In genomic region chr8:113953721-113954120, GRCm38 (mm10) we compare ENCODE assay signal across 33 mouse cellular contexts.
A peak's percentile ranks its signal among the peaks of the same experiment; 100 is the strongest.
DNase-seq lines count a peak whose midpoint lies in the region; ATAC-seq lines count a peak whose summit lies in the region.
"Had no signal": no experiment of that assay in that cellular context is flagged by ENCODE, and none has a peak within 500 bp of the region (broad histone marks: within the 10 kb centered on the region; RNA-seq: fewer than 3 reads in every experiment).

No protein-coding gene starts in this region.

- no peaks in the 10 kb centered on the region for H3K4me1 ChIP-seq in forebrain, embryonic 14.5 days (ENCODE audit: control insufficient read depth, insufficient read depth, low read length)
- H3K4me1 ChIP-seq in forebrain, embryonic 16.5 days (replicated peaks; ENCODE audit: control insufficient read depth, insufficient read depth, low read length), result no peaks in the 10 kb centered on the region
- H3K4me1 ChIP-seq: embryonic facial prominence, embryonic 15.5 days; forebrain, embryonic 13.5 days; heart, embryonic 13.5 days; hindbrain, embryonic 15.5 days; neural tube, embryonic 15.5 days; stomach, embryonic 15.5 days had no signal

- H3K36me3 ChIP-seq in forebrain, embryonic 14.5 days (ENCODE audit: control insufficient read depth, insufficient read depth, low read length), result no peaks in the 10 kb centered on the region
- H3K36me3 ChIP-seq in forebrain, embryonic 16.5 days (ENCODE audit: control insufficient read depth, insufficient read depth), result no peaks in the 10 kb centered on the region
- H3K36me3 ChIP-seq: embryonic facial prominence, embryonic 10.5 days; embryonic facial prominence, embryonic 15.5 days; heart, embryonic 13.5 days; hindbrain, embryonic 15.5 days; kidney, embryonic 15.5 days; neural tube, embryonic 15.5 days; stomach, embryonic 15.5 days had no signal

- peak; percentile 7 for DNase-seq in cerebellum, adult 9-10 months
- no peak for DNase-seq in cerebellum, adult 11 months
- peak; percentile 20 for DNase-seq in forebrain, embryonic 14.5 days (ENCODE audit: low spot score)
- DNase-seq in kidney, postnatal 14 days, result peak; percentile 44
- DNase-seq in kidney, postnatal 36 days, result no peak
- peak; percentile 25 for DNase-seq in brain, adult 2 months (ENCODE audit: low read depth, low spot score)
- DNase-seq: adrenal gland, adult 2 months; adrenal gland, postnatal 36 days; gastrocnemius, adult 2 months; gastrocnemius, postnatal 36 days; heart, adult 2 months; heart, postnatal 10 days; kidney, adult 18-20 months; layer of hippocampus, postnatal 36 days; liver; lung, adult 2 months; lung, postnatal 10 days; midbrain, embryonic 14.5 days; retina, postnatal 1 day; right cerebral cortex, postnatal 14 days had no signal

- no peaks in the 10 kb centered on the region for H3K27me3 ChIP-seq in forebrain, embryonic 14.5 days (replicated peaks; ENCODE audit: control insufficient read depth, insufficient read depth, low read length)
- H3K27me3 ChIP-seq in forebrain, embryonic 16.5 days (replicated peaks; ENCODE audit: control insufficient read depth, insufficient read depth, low read length), result no peaks in the 10 kb centered on the region
- H3K27me3 ChIP-seq: CH12.LX; embryonic facial prominence, embryonic 15.5 days; forebrain, embryonic 13.5 days; heart, embryonic 13.5 days; hindbrain, embryonic 15.5 days; kidney, embryonic 15.5 days; neural tube, embryonic 15.5 days; stomach, embryonic 15.5 days had no signal

- H3K4me2 ChIP-seq in forebrain, embryonic 14.5 days (ENCODE audit: low read length), result no peak overlapping the region
- H3K4me2 ChIP-seq in forebrain, embryonic 16.5 days (ENCODE audit: low read length), result no peak overlapping the region
- H3K4me2 ChIP-seq: embryonic facial prominence, embryonic 15.5 days; forebrain, embryonic 13.5 days; heart, embryonic 13.5 days; hindbrain, embryonic 15.5 days; kidney, embryonic 15.5 days; neural tube, embryonic 15.5 days; stomach, embryonic 15.5 days had no signal

- no peak overlapping the region for H3K4me3 ChIP-seq in forebrain, embryonic 14.5 days (ENCODE audit: low read depth, low read length)
- H3K4me3 ChIP-seq in forebrain, embryonic 16.5 days (replicated peaks; ENCODE audit: low read length), result no peak overlapping the region
- H3K4me3 ChIP-seq: embryonic facial prominence, embryonic 10.5 days; embryonic facial prominence, embryonic 15.5 days; forebrain, embryonic 13.5 days; gastrocnemius, adult 2 months; heart, adult 2 months; heart, embryonic 13.5 days; hindbrain, embryonic 15.5 days; kidney, embryonic 15.5 days; neural tube, embryonic 15.5 days; stomach, embryonic 15.5 days had no signal

- no peaks in the 10 kb centered on the region for H3K9me3 ChIP-seq in forebrain, embryonic 14.5 days (replicated peaks; ENCODE audit: control insufficient read depth, low read length)
- H3K9me3 ChIP-seq in forebrain, embryonic 16.5 days (ENCODE audit: control insufficient read depth, low read length), result no peaks in the 10 kb centered on the region
- H3K9me3 ChIP-seq: embryonic facial prominence, embryonic 10.5 days; embryonic facial prominence, embryonic 15.5 days; forebrain, embryonic 13.5 days; heart, embryonic 13.5 days; hindbrain, embryonic 15.5 days; kidney, embryonic 15.5 days; neural tube, embryonic 15.5 days; stomach, embryonic 15.5 days had no signal

- ATAC-seq in forebrain, embryonic 14.5 days, result no peak
- no peak for ATAC-seq in forebrain, embryonic 16.5 days
- ATAC-seq: activated CD4-positive, CD25-positive, alpha-beta regulatory T cell, adult 4 months; forebrain, embryonic 13.5 days had no signal

- H3K27ac ChIP-seq in forebrain, embryonic 14.5 days (ENCODE audit: low read depth, low read length), result no peak overlapping the region
- H3K27ac ChIP-seq in forebrain, embryonic 16.5 days (ENCODE audit: low read length), result no peak overlapping the region
- H3K27ac ChIP-seq: embryonic facial prominence, embryonic 10.5 days; embryonic facial prominence, embryonic 15.5 days; forebrain, embryonic 13.5 days; gastrocnemius, adult 2 months; heart, adult 2 months; heart, embryonic 13.5 days; hindbrain, embryonic 15.5 days; kidney, embryonic 15.5 days; liver, embryonic 14.5 days; macrophage; neural tube, embryonic 15.5 days; stomach, embryonic 15.5 days had no signal

- H3K9ac ChIP-seq in forebrain, embryonic 14.5 days (ENCODE audit: low read length), result no peak overlapping the region
- H3K9ac ChIP-seq in forebrain, embryonic 16.5 days (replicated peaks; ENCODE audit: low read depth, low read length), result no peak overlapping the region
- H3K9ac ChIP-seq: embryonic facial prominence, embryonic 15.5 days; forebrain, embryonic 13.5 days; heart, embryonic 13.5 days; hindbrain, embryonic 15.5 days; kidney, embryonic 15.5 days; liver, embryonic 14.5 days; neural tube, embryonic 15.5 days; stomach, embryonic 15.5 days had no signal

- WGBS in forebrain, embryonic 14.5 days, result 86% methylated on average over 3 of the region's 3 CpGs
- WGBS in forebrain, embryonic 16.5 days, result 67% methylated on average over 3 of the region's 3 CpGs

Comparison
In these comparisons a context has a peak if more than half of its experiments do, and no peak if none do; other contexts are left out.
1. DNase-seq: peak in cerebellum, adult 9-10 months (single experiment), forebrain, embryonic 14.5 days (single experiment), kidney, postnatal 14 days (single experiment) and brain, adult 2 months (single experiment); none in cerebellum, adult 11 months (single experiment) and kidney, postnatal 36 days (0 of 2).